ENCODE assay signal across 13 mouse cellular contexts in the genomic region with DNA sequence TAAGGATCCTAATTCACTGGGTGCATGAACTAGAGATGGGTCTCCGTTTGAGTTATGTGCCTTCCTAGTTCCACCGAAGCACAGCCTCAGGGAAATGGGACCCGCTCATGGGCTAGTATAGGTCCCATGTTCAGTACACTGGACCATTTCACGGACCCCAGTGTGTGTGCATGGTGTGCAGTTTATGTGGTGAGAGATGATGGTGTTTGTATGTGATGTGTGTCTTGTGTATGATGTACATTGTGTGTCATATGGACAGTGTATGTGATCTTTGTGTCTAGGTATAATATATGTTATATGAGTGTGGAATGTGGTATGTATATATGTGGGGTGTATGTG. TPM values are rescaled to one million over a fixed set of nuclear protein-coding genes. Genes with fewer than 3 reads are reported as not detected.
DNase-seq lines count a peak whose midpoint lies in the region; ATAC-seq and TF ChIP-seq lines count a peak whose summit lies in the region.
"Had no signal": no experiment of that assay in that cellular context is flagged by ENCODE, and none has a peak within 500 bp of the region (broad histone marks: within the 10 kb centered on the region; RNA-seq: fewer than 3 reads in every experiment).

No protein-coding gene starts in this region.

- ATAC-seq in lung, embryonic 15.5 days (ENCODE audit: borderline replicate concordance, extremely low read depth, low FRiP score, low TSS enrichment) = peak; percentile 43; the same call in 1 of the 2 replicates
- ATAC-seq in intestine, embryonic 14.5 days (replicated peaks; ENCODE audit: low FRiP score, low TSS enrichment, low read depth) = peak; percentile 20; the same call in 1 of the 2 replicates
- ATAC-seq in stomach, embryonic 15.5 days (ENCODE audit: insufficient read depth, low FRiP score, low read depth) = peak; percentile 29; the same call in 1 of the 2 replicates
- no peak for ATAC-seq in forebrain, embryonic 12.5 days (ENCODE audit: low FRiP score)
- ATAC-seq: forebrain, postnatal 0 days had no signal

- no peak for DNase-seq in kidney, adult 2 months
- DNase-seq in kidney, adult 18-20 months = no peak
- DNase-seq in lung, postnatal 10 days = no peak
- no peak for DNase-seq in intestine, embryonic 14.5 days (ENCODE audit: low spot score)
- DNase-seq: cerebellum, adult 11-12 months; layer of hippocampus, adult 9-11 months; liver, embryonic 13.5 days; spleen, adult 18-20 months; thymus, adult 18-20 months had no signal

- H3K4me1 ChIP-seq in kidney, adult 2 months (ENCODE audit: control insufficient read depth, insufficient read depth, low read length) = peaks cover 22% of the 10 kb centered on the region
- peaks cover 31% of the 10 kb centered on the region for H3K4me1 ChIP-seq in lung, embryonic 15.5 days
- peaks cover 25% of the 10 kb centered on the region for H3K4me1 ChIP-seq in intestine, embryonic 14.5 days (replicated peaks; ENCODE audit: control insufficient read depth, insufficient read depth, low read length)
- peaks cover 10% of the 10 kb centered on the region for H3K4me1 ChIP-seq in stomach, embryonic 15.5 days
- H3K4me1 ChIP-seq in forebrain, embryonic 12.5 days = no peaks in the 10 kb centered on the region

- WGBS in kidney, adult 2 months = 35% methylated on average over 4 of the region's 4 CpGs
- 38% methylated on average over 4 of the region's 4 CpGs for WGBS in lung, embryonic 15.5 days
- WGBS in intestine, embryonic 14.5 days = 50% methylated on average over 4 of the region's 4 CpGs
- WGBS in stomach, embryonic 15.5 days = 48% methylated on average over 4 of the region's 4 CpGs
- 89% methylated on average over 4 of the region's 4 CpGs for WGBS in forebrain, embryonic 12.5 days

- H3K9ac ChIP-seq in lung, embryonic 15.5 days = no peak overlapping the region
- H3K9ac ChIP-seq in intestine, embryonic 14.5 days (ENCODE audit: low read length) = no peak overlapping the region
- no peak overlapping the region for H3K9ac ChIP-seq in stomach, embryonic 15.5 days
- no peak overlapping the region for H3K9ac ChIP-seq in forebrain, embryonic 12.5 days
- H3K9ac ChIP-seq: forebrain, postnatal 0 days; liver, embryonic 13.5 days had no signal

- TF ChIP-seq POLR2A in kidney, adult 2 months (IDR thresholded peaks at IDR 0.05; ENCODE audit: low read depth, low read length) = no peak

- H3K36me3 ChIP-seq in kidney, adult 2 months (ENCODE audit: control insufficient read depth, insufficient read depth, low read length) = no peaks in the 10 kb centered on the region
- no peaks in the 10 kb centered on the region for H3K36me3 ChIP-seq in lung, embryonic 15.5 days
- H3K36me3 ChIP-seq in intestine, embryonic 14.5 days (ENCODE audit: control insufficient read depth, insufficient read depth, low read length) = no peaks in the 10 kb centered on the region
- no peaks in the 10 kb centered on the region for H3K36me3 ChIP-seq in stomach, embryonic 15.5 days
- no peaks in the 10 kb centered on the region for H3K36me3 ChIP-seq in forebrain, embryonic 12.5 days (replicated peaks)
- H3K36me3 ChIP-seq: liver, embryonic 13.5 days had no signal

- peak overlapping the region; percentile 94 for H3K27ac ChIP-seq in kidney, adult 2 months (ENCODE audit: insufficient read depth, low read depth, low read length)
- peak overlapping the region; percentile 93 for H3K27ac ChIP-seq in lung, embryonic 15.5 days
- H3K27ac ChIP-seq in intestine, embryonic 14.5 days (ENCODE audit: low read depth) = peak overlapping the region; percentile 82
- peak overlapping the region; percentile 77 for H3K27ac ChIP-seq in stomach, embryonic 15.5 days
- no peak overlapping the region for H3K27ac ChIP-seq in forebrain, embryonic 12.5 days
- H3K27ac ChIP-seq: liver, embryonic 13.5 days had no signal

- H3K27me3 ChIP-seq in kidney, adult 2 months (replicated peaks; ENCODE audit: control insufficient read depth, insufficient read depth, low read length) = no peaks in the 10 kb centered on the region
- H3K27me3 ChIP-seq in lung, embryonic 15.5 days = no peaks in the 10 kb centered on the region
- no peaks in the 10 kb centered on the region for H3K27me3 ChIP-seq in intestine, embryonic 14.5 days (replicated peaks; ENCODE audit: control insufficient read depth, insufficient read depth, low read length)
- no peaks in the 10 kb centered on the region for H3K27me3 ChIP-seq in stomach, embryonic 15.5 days (replicated peaks)
- no peaks in the 10 kb centered on the region for H3K27me3 ChIP-seq in forebrain, embryonic 12.5 days
- H3K27me3 ChIP-seq: liver, embryonic 13.5 days had no signal

- TF ChIP-seq CTCF in kidney, adult 2 months (conservative IDR thresholded peaks at IDR 0.05; ENCODE audit: insufficient read depth, insufficient read length, low read depth, low read length) = no peak

- no peak overlapping the region for H3K4me3 ChIP-seq in kidney, adult 2 months (ENCODE audit: insufficient read depth, low read depth, low read length)
- H3K4me3 ChIP-seq in lung, embryonic 15.5 days = no peak overlapping the region
- no peak overlapping the region for H3K4me3 ChIP-seq in intestine, embryonic 14.5 days (ENCODE audit: low read depth, low read length)
- H3K4me3 ChIP-seq in stomach, embryonic 15.5 days (replicated peaks) = no peak overlapping the region
- H3K4me3 ChIP-seq in forebrain, embryonic 12.5 days (replicated peaks) = no peak overlapping the region
- H3K4me3 ChIP-seq: liver, embryonic 13.5 days had no signal

- peak overlapping the region; percentile 48 for H3K4me2 ChIP-seq in lung, embryonic 15.5 days
- H3K4me2 ChIP-seq in intestine, embryonic 14.5 days (ENCODE audit: low read length) = peak overlapping the region; percentile 46
- peak overlapping the region; percentile 45 for H3K4me2 ChIP-seq in stomach, embryonic 15.5 days
- H3K4me2 ChIP-seq in forebrain, embryonic 12.5 days = no peak overlapping the region

- H3K9me3 ChIP-seq in lung, embryonic 15.5 days = no peaks in the 10 kb centered on the region
- H3K9me3 ChIP-seq in intestine, embryonic 14.5 days (ENCODE audit: control insufficient read depth, low read length) = peaks cover 8% of the 10 kb centered on the region; the same call in 1 of the 2 replicates
- H3K9me3 ChIP-seq in stomach, embryonic 15.5 days = no peaks in the 10 kb centered on the region
- peaks cover 6% of the 10 kb centered on the region for H3K9me3 ChIP-seq in forebrain, embryonic 12.5 days

RNA-seq across cellular contexts. Expression of gene Mchr1, which starts 13.0 kb away (rescaled TPM):
- 2.1 and 2.3 TPM in 2 replicates for polyA plus RNA-seq in kidney, adult 2 months (2012; rRNA removed)
- 1.1 TPM in 2 replicates for polyA plus RNA-seq in lung, embryonic 15.5 days (2015; fragmentation: Nextera tagmentation; extraction: Ambion mirVana)
- polyA plus RNA-seq in intestine, embryonic 14.5 days (2014; fragmentation: Nextera tagmentation; extraction: Ambion mirVana) = 1.0 and 1.2 TPM in 2 replicates
- polyA plus RNA-seq in stomach, embryonic 15.5 days (2015; fragmentation: Nextera tagmentation; extraction: Ambion mirVana) = 0.98 and 1.3 TPM in 2 replicates
- polyA plus RNA-seq in forebrain, embryonic 12.5 days (2016; fragmentation: Nextera tagmentation; extraction: Ambion mirVana) = 0.36 and 0.72 TPM in 2 replicates

RNA-seq across cellular contexts. Expression of gene Mrtfa, which starts 57.8 kb away (rescaled TPM):
- 15.1 and 16.0 TPM in 2 replicates for polyA plus RNA-seq in kidney, adult 2 months (2012; rRNA removed)
- 23.2 and 24.2 TPM in 2 replicates for polyA plus RNA-seq in lung, embryonic 15.5 days (2015; fragmentation: Nextera tagmentation; extraction: Ambion mirVana)
- 21.2 and 25.1 TPM in 2 replicates for polyA plus RNA-seq in intestine, embryonic 14.5 days (2014; fragmentation: Nextera tagmentation; extraction: Ambion mirVana)
- polyA plus RNA-seq in stomach, embryonic 15.5 days (2015; fragmentation: Nextera tagmentation; extraction: Ambion mirVana) = 23.9 and 28.2 TPM in 2 replicates
- polyA plus RNA-seq in forebrain, embryonic 12.5 days (2016; fragmentation: Nextera tagmentation; extraction: Ambion mirVana) = 25.7 and 27.9 TPM in 2 replicates
